Mouse (Mus musculus): ENCODE measurements at regions not wholly inside any gene's neighbourhood (a gene's known extent, or its start where the extent isn't known, plus 50 kb on each side); places are given as distances from the start of the nearest gene placed in this dataset.

DNA sequence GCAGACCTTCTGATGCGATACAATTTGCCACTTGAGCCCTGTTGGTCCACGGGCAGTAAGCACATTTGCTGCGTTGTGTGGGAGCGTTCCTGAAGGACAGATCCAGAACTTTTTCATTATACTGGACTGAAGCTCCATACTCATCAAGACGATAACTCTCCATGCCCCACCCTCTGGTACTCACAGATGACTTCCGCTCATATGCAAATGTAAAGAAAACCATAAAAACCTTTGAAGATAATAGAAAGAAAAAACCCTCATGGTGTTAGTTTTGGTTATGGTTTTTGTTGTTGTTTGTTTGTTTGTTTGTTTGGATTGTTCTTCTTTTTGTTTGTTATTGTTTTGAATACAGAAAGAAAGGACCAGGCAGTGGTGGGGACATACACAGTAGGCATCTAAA is 86.0 kb upstream of the Calm2 start:
- Histone ChIP-seq H3K27me3 (ENCODE audit: control insufficient read depth, insufficient read depth, low read length, poor library complexity, severe bottlenecking) (no peaks in the 10 kb centered on the region), H3K9ac (ENCODE audit: low read depth, poor library complexity, severe bottlenecking) (no peak overlapping the region), H3K36me3 (ENCODE audit: control insufficient read depth, insufficient read depth, low read length, poor library complexity, severe bottlenecking) (no peaks in the 10 kb centered on the region), H3K27ac (ENCODE audit: insufficient read depth, low read length) (no peak overlapping the region), H3K4me3 (ENCODE audit: low read depth, low read length) (no peak overlapping the region), H3K4me1 (ENCODE audit: control insufficient read depth, insufficient read depth, low read length) (peaks cover 2% of the 10 kb centered on the region), H3K9me3 (replicated peaks; ENCODE audit: control insufficient read depth, insufficient read depth, low read length, poor library complexity, severe bottlenecking) (no peaks in the 10 kb centered on the region)
- no peak for TF ChIP-seq EP300 (IDR thresholded peaks at IDR 0.05; ENCODE audit: insufficient read depth, low read depth, low read length)
- no peak for TF ChIP-seq POLR2A (IDR thresholded peaks at IDR 0.05; ENCODE audit: insufficient read depth, low read length)
- TF ChIP-seq CTCF (IDR thresholded peaks at IDR 0.05; ENCODE audit: low read depth, low read length): no peak

DNA sequence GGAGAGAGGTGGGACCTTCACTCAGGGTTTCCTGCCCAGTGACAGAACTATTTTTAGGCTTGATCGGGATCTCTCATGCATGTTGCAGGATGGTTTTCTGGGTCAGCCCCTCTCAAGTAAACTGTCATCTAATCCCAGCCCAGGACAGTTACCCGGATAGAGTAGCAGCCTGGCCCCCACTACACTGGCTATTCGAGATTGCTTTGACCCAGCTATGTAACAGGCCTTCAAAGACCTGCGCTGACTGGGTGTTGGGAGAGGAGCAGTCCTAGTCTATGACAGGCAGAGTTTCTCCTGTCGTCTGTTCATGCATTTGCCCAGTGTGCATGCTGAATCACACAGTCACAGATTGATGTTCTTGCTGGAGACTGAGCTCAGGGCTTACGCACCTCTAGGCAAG is 86.2 kb upstream of the Epcam start:
- H3K27me3 ChIP-seq (ENCODE audit: control insufficient read depth, insufficient read depth, low read length, poor library complexity, severe bottlenecking): no peaks in the 10 kb centered on the region
- no peak overlapping the region for H3K9ac ChIP-seq (ENCODE audit: low read depth, poor library complexity, severe bottlenecking)
- H3K4me1 ChIP-seq (ENCODE audit: control insufficient read depth, insufficient read depth, low read length): peaks cover 4% of the 10 kb centered on the region
- TF ChIP-seq EP300 (IDR thresholded peaks at IDR 0.05; ENCODE audit: insufficient read depth, low read depth, low read length) (no peak), POLR2A (IDR thresholded peaks at IDR 0.05; ENCODE audit: insufficient read depth, low read length) (no peak), CTCF (IDR thresholded peaks at IDR 0.05; ENCODE audit: low read depth, low read length) (no peak)
- no peak overlapping the region for H3K27ac ChIP-seq (ENCODE audit: insufficient read depth, low read length)
- no peak overlapping the region for H3K4me3 ChIP-seq (ENCODE audit: low read depth, low read length)
- no peaks in the 10 kb centered on the region; the same call in 1 of the 2 replicates for H3K9me3 ChIP-seq (replicated peaks; ENCODE audit: control insufficient read depth, insufficient read depth, low read length, poor library complexity, severe bottlenecking)
- no peaks in the 10 kb centered on the region for H3K36me3 ChIP-seq (ENCODE audit: control insufficient read depth, insufficient read depth, low read length, poor library complexity, severe bottlenecking)

DNA sequence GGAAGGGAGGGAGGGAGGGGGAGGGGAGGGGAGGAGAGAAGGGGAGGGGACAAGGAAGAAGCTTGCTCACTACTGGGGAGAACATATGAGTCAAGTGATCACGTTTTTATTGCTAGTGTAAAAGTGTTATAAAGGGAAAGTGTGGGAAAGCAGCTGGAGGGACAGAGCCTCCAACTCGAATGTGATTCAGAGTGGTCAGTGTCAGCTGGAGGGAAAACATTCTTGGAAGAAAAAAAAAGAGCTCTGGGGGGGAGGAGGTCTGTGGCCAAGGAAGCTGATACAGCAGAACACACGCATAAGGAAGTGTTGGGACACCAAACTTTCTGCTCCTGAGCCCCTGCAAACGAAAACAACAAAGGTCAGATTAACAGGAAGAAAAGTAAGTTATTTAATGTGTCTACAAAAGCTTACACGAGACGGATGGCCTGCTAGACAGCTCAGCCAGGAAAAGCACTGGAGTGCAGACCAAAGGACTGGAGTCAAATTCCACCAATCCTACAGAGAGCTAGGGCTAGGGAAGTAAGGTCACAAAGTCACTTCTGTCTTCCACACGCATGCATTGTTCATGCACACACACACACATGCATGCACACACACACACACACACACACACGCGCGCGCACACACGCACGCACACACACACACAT is 85.1 kb upstream of the Epcam start:
- no peak for TF ChIP-seq POLR2A (IDR thresholded peaks at IDR 0.05; ENCODE audit: insufficient read depth, low read length)
- TF ChIP-seq CTCF (IDR thresholded peaks at IDR 0.05; ENCODE audit: low read depth, low read length): no peak
- TF ChIP-seq EP300 (IDR thresholded peaks at IDR 0.05; ENCODE audit: insufficient read depth, low read depth, low read length): no peak
- no peak overlapping the region for H3K27ac ChIP-seq (ENCODE audit: insufficient read depth, low read length)
- H3K9me3 ChIP-seq (replicated peaks; ENCODE audit: control insufficient read depth, insufficient read depth, low read length, poor library complexity, severe bottlenecking): no peaks in the 10 kb centered on the region; the same call in 1 of the 2 replicates
- no peak overlapping the region for H3K4me3 ChIP-seq (ENCODE audit: low read depth, low read length)
- no peaks in the 10 kb centered on the region for H3K27me3 ChIP-seq (ENCODE audit: control insufficient read depth, insufficient read depth, low read length, poor library complexity, severe bottlenecking)
- H3K9ac ChIP-seq (ENCODE audit: low read depth, poor library complexity, severe bottlenecking): no peak overlapping the region
- H3K4me1 ChIP-seq (ENCODE audit: control insufficient read depth, insufficient read depth, low read length): peaks cover 4% of the 10 kb centered on the region
- H3K36me3 ChIP-seq (ENCODE audit: control insufficient read depth, insufficient read depth, low read length, poor library complexity, severe bottlenecking): no peaks in the 10 kb centered on the region

DNA sequence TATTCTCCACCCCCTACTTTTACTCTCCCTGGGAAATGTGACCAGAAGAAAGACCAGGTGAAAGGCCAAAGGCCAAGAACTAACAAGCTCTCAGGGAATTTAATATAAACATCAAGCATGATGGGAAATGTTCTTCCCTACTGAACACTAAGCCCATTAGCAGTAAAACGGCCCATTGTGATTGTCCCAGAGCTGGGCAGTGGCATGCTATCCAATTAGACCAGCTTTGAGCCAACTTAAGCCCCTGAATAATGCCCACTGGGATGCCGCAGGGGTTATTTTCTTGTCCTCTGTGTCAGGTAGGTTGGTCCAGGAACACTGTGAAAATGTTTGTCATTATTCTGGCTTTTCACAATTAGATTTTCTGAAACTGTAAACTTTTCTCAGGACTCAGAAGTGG is 81.2 kb upstream of the Epcam start:
- peaks cover 6% of the 10 kb centered on the region for H3K4me1 ChIP-seq (ENCODE audit: control insufficient read depth, insufficient read depth, low read length)
- no peaks in the 10 kb centered on the region for H3K9me3 ChIP-seq (replicated peaks; ENCODE audit: control insufficient read depth, insufficient read depth, low read length, poor library complexity, severe bottlenecking)
- no peaks in the 10 kb centered on the region for H3K27me3 ChIP-seq (ENCODE audit: control insufficient read depth, insufficient read depth, low read length, poor library complexity, severe bottlenecking)
- no peak for TF ChIP-seq CTCF (IDR thresholded peaks at IDR 0.05; ENCODE audit: low read depth, low read length)
- TF ChIP-seq POLR2A (IDR thresholded peaks at IDR 0.05; ENCODE audit: insufficient read depth, low read length): no peak
- TF ChIP-seq EP300 (IDR thresholded peaks at IDR 0.05; ENCODE audit: insufficient read depth, low read depth, low read length): no peak
- no peak overlapping the region for H3K4me3 ChIP-seq (ENCODE audit: low read depth, low read length)
- no peaks in the 10 kb centered on the region for H3K36me3 ChIP-seq (ENCODE audit: control insufficient read depth, insufficient read depth, low read length, poor library complexity, severe bottlenecking)
- H3K27ac ChIP-seq (ENCODE audit: insufficient read depth, low read length): no peak overlapping the region
- no peak overlapping the region for H3K9ac ChIP-seq (ENCODE audit: low read depth, poor library complexity, severe bottlenecking)

DNA sequence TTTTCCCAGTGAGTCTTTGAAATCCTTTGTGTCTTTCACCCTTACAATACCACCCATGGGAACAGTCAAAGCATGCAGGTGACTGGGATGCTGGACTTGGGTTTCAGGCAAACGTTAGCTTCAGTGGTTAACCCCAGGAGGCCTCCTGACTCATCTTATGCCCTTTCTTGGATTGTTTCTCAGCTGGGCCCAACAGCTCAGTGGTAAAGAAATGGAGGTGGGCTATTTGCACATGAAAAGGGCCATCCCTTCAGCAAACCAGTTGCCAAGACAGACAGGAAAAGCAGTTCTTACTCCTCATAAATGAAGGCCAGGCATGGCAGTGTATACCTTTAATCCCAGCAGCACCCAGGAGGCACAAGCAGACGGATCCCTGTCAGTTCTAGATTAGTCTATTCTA is 77.4 kb upstream of the Epcam start:
- Histone ChIP-seq H3K4me1 (ENCODE audit: control insufficient read depth, insufficient read depth, low read length) (peaks cover 2% of the 10 kb centered on the region), H3K27me3 (ENCODE audit: control insufficient read depth, insufficient read depth, low read length, poor library complexity, severe bottlenecking) (no peaks in the 10 kb centered on the region), H3K4me3 (ENCODE audit: low read depth, low read length) (no peak overlapping the region), H3K27ac (ENCODE audit: insufficient read depth, low read length) (peak overlapping the region; percentile 74), H3K36me3 (ENCODE audit: control insufficient read depth, insufficient read depth, low read length, poor library complexity, severe bottlenecking) (no peaks in the 10 kb centered on the region), H3K9me3 (replicated peaks; ENCODE audit: control insufficient read depth, insufficient read depth, low read length, poor library complexity, severe bottlenecking) (no peaks in the 10 kb centered on the region), H3K9ac (ENCODE audit: low read depth, poor library complexity, severe bottlenecking) (no peak overlapping the region)
- TF ChIP-seq CTCF (IDR thresholded peaks at IDR 0.05; ENCODE audit: low read depth, low read length) (no peak), EP300 (IDR thresholded peaks at IDR 0.05; ENCODE audit: insufficient read depth, low read depth, low read length) (0 out of 2 replicates have a peak, but pooled peaks have one; percentile 62)

DNA sequence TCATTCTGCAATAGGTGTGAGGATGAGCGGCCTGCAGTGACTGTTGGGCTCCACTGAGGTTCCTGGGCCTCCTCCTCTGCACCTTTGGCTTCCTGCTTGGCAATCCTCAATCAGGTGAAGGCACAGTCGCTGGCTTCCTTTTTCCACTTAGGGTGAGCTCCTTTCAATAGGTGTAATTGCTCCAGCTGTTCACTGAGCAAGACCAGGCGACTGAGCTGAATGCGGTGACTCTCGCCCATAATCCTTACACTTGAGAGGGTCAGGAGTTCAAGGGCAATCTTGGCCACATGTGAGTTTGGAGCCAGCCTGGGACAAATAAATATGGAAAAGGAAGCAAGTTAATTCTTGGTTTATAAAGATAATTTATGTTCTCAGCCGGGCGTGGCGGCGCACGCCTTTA is 76.1 kb upstream of the Epcam start:
- no peaks in the 10 kb centered on the region for H3K27me3 ChIP-seq (ENCODE audit: control insufficient read depth, insufficient read depth, low read length, poor library complexity, severe bottlenecking)
- no peak overlapping the region for H3K27ac ChIP-seq (ENCODE audit: insufficient read depth, low read length)
- no peak for TF ChIP-seq POLR2A (IDR thresholded peaks at IDR 0.05; ENCODE audit: insufficient read depth, low read length)
- no peak for TF ChIP-seq EP300 (IDR thresholded peaks at IDR 0.05; ENCODE audit: insufficient read depth, low read depth, low read length)
- no peak for TF ChIP-seq CTCF (IDR thresholded peaks at IDR 0.05; ENCODE audit: low read depth, low read length)
- no peak overlapping the region for H3K9ac ChIP-seq (ENCODE audit: low read depth, poor library complexity, severe bottlenecking)
- H3K36me3 ChIP-seq (ENCODE audit: control insufficient read depth, insufficient read depth, low read length, poor library complexity, severe bottlenecking): no peaks in the 10 kb centered on the region
- peaks cover 2% of the 10 kb centered on the region for H3K4me1 ChIP-seq (ENCODE audit: control insufficient read depth, insufficient read depth, low read length)
- H3K4me3 ChIP-seq (ENCODE audit: low read depth, low read length): no peak overlapping the region
- H3K9me3 ChIP-seq (replicated peaks; ENCODE audit: control insufficient read depth, insufficient read depth, low read length, poor library complexity, severe bottlenecking): no peaks in the 10 kb centered on the region

All from ES-Bruce4 (cell line).